Mouse (Mus musculus) intestine, postnatal 0 days (tissue): ENCODE measurements at regions not wholly inside any gene's neighbourhood (a gene's known extent, or its start where the extent isn't known, plus 50 kb on each side); places are given as distances from the start of the nearest gene placed in this dataset.

Source experiments
- ATAC-seq: fragments of 200-750 bp; cut with Nextera tagmentation; 2 replicates; pipeline ENCODE4 v1.8.0; 2017; ENCODE audit warnings: mild to moderate bottlenecking, moderate TSS enrichment, moderate library complexity
- H3K27ac ChIP-seq: fragments of 300-500 bp; sonication (generic); 2 replicates; pipeline ENCODE4 v1.5.1; 2014; ENCODE audit warnings: mild to moderate bottlenecking, low read depth, low read length, moderate library complexity
- H3K27me3 ChIP-seq: fragments of 300-500 bp; sonication (generic); replicated peaks from 2 replicates; pipeline ENCODE4 v1.6.1; 2014; ENCODE audit warnings: low read length, mixed read lengths; ENCODE audit not compliant: control insufficient read depth, insufficient read depth
- H3K36me3 ChIP-seq: fragments of 300-500 bp; sonication (generic); 2 replicates; pipeline ENCODE4 v1.6.1; 2014; ENCODE audit warnings: mild to moderate bottlenecking, moderate library complexity; ENCODE audit not compliant: control insufficient read depth, insufficient read depth
- H3K4me1 ChIP-seq: fragments of 300-500 bp; sonication (generic); replicated peaks from 2 replicates; pipeline ENCODE4 v1.6.1; 2014; ENCODE audit warnings: antibody characterized with exemption, low read length, mixed read lengths; ENCODE audit not compliant: control insufficient read depth, insufficient read depth
- H3K4me2 ChIP-seq: fragments of 300-500 bp; sonication (generic); replicated peaks from 2 replicates; pipeline ENCODE4 v1.6.1; 2014; ENCODE audit warnings: low read depth, mild to moderate bottlenecking, moderate library complexity
- H3K4me3 ChIP-seq: fragments of 300-500 bp; sonication (generic); 2 replicates; pipeline ENCODE4 v1.5.1; 2014; ENCODE audit warnings: low read depth, low read length
- H3K9ac ChIP-seq: fragments of 300-500 bp; sonication (generic); 2 replicates; pipeline ENCODE4 v1.6.1; 2014; ENCODE audit warnings: mild to moderate bottlenecking, low read depth, low read length
- H3K9me3 ChIP-seq: fragments of 300-500 bp; sonication (generic); 2 replicates; pipeline ENCODE4 v1.6.1; 2016; ENCODE audit warnings: mixed run types; ENCODE audit not compliant: control insufficient read depth
- CTCF ChIP-seq: sonication (generic); IDR thresholded peaks from 2 replicates; pipeline ENCODE4 v1.5.1; 2016; ENCODE audit warnings: low read depth, mild to moderate bottlenecking, control low read depth, antibody characterized with exemption, moderate library complexity
- WGBS: fragments of 180-500 bp; shearing (Covaris S2); extraction: QIAGEN DNeasy Blood & Tissue Kit; methylation state at CpG from one replicate; pipeline ENCODE4 v1.1.7; 2014; 5-methylcytosine and 5-hydroxymethylcytosine counted together

- WGBS: 87% methylated on average over 9 of the region's 9 CpGs
- no peaks in the 10 kb centered on the region for H3K27me3 ChIP-seq
- H3K4me2 ChIP-seq: no peak overlapping the region
- H3K9ac ChIP-seq: no peak overlapping the region
- no peaks in the 10 kb centered on the region for H3K4me1 ChIP-seq
- ATAC-seq: no peak
- no peak for TF ChIP-seq CTCF
- no peak overlapping the region for H3K4me3 ChIP-seq
- H3K27ac ChIP-seq: no peak overlapping the region
- H3K36me3 ChIP-seq: no peaks in the 10 kb centered on the region
- no peaks in the 10 kb centered on the region for H3K9me3 ChIP-seq
Observed at GRCm38 (mm10) chr1:59403831-59404547, 78.2 kb upstream of the Fzd7 start.

- H3K9me3 ChIP-seq: no peaks in the 10 kb centered on the region
- H3K4me2 ChIP-seq: no peak overlapping the region
- no peak for ATAC-seq
- H3K27ac ChIP-seq: no peak overlapping the region
- no peaks in the 10 kb centered on the region for H3K27me3 ChIP-seq
- H3K4me1 ChIP-seq: 0 out of 2 replicates have a peak, but pooled peaks cover 4% of the 10 kb centered on the region
- TF ChIP-seq CTCF: no peak
- WGBS: 79% methylated on average over 8 of the region's 8 CpGs
- no peak overlapping the region for H3K9ac ChIP-seq
- no peaks in the 10 kb centered on the region for H3K36me3 ChIP-seq
- no peak overlapping the region for H3K4me3 ChIP-seq
Observed at GRCm38 (mm10) chr1:59405370-59405769, 76.9 kb upstream of the Fzd7 start.

GRCm38 (mm10) chr1:59406741-59407306 lies 75.4 kb upstream of the Fzd7 start:
- Histone ChIP-seq H3K4me2 (no peak overlapping the region), H3K27me3 (no peaks in the 10 kb centered on the region), H3K4me3 (no peak overlapping the region), H3K27ac (no peak overlapping the region), H3K9ac (no peak overlapping the region), H3K4me1 (0 out of 2 replicates have a peak, but pooled peaks cover 4% of the 10 kb centered on the region), H3K9me3 (no peaks in the 10 kb centered on the region), H3K36me3 (no peaks in the 10 kb centered on the region)
- WGBS: 61% methylated on average over 6 of the region's 6 CpGs
- TF ChIP-seq CTCF: no peak
- ATAC-seq: no peak

GRCm38 (mm10) chr1:59409585-59410160 lies 72.6 kb upstream of the Fzd7 start:
- no peak for TF ChIP-seq CTCF
- ATAC-seq: 0 out of 2 replicates have a peak, but pooled peaks have one; percentile 10
- WGBS: 15% methylated on average over 8 of the region's 8 CpGs

GRCm38 (mm10) chr1:59413264-59413663 lies 69.0 kb upstream of the Fzd7 start:
- no peak for TF ChIP-seq CTCF
- Histone ChIP-seq H3K9ac (no peak overlapping the region), H3K4me3 (no peak overlapping the region), H3K36me3 (no peaks in the 10 kb centered on the region), H3K27me3 (no peaks in the 10 kb centered on the region), H3K4me2 (no peak overlapping the region), H3K27ac (no peak overlapping the region), H3K9me3 (no peaks in the 10 kb centered on the region), H3K4me1 (0 out of 2 replicates have a peak, but pooled peaks cover 4% of the 10 kb centered on the region)
- ATAC-seq: no peak
- WGBS: 91% methylated on average over 8 of the region's 8 CpGs

More at GRCm38 (mm10) chr1:59409585-59410160, 72.6 kb upstream of the Fzd7 start:
- no peak overlapping the region for H3K27ac ChIP-seq
- no peak overlapping the region for H3K9ac ChIP-seq
- H3K4me3 ChIP-seq: no peak overlapping the region
- no peaks in the 10 kb centered on the region for H3K9me3 ChIP-seq
- no peak overlapping the region for H3K4me2 ChIP-seq
- no peaks in the 10 kb centered on the region for H3K27me3 ChIP-seq
- 0 out of 2 replicates have a peak, but pooled peaks cover 4% of the 10 kb centered on the region for H3K4me1 ChIP-seq
- H3K36me3 ChIP-seq: no peaks in the 10 kb centered on the region

GRCm38 (mm10) chr1:59414401-59415210 lies 67.6 kb upstream of the Fzd7 start:
- Histone ChIP-seq H3K4me2 (no peak overlapping the region), H3K27me3 (no peaks in the 10 kb centered on the region), H3K27ac (no peak overlapping the region), H3K4me3 (no peak overlapping the region), H3K4me1 (0 out of 2 replicates have a peak, but pooled peaks cover 2% of the 10 kb centered on the region), H3K36me3 (no peaks in the 10 kb centered on the region), H3K9ac (no peak overlapping the region), H3K9me3 (no peaks in the 10 kb centered on the region)
- WGBS: 78% methylated on average over 13 of the region's 13 CpGs
- no peak for TF ChIP-seq CTCF
- no peak for ATAC-seq
